Mouse (Mus musculus): ENCODE data around the gene Chchd5. TPM values are rescaled to one million over a fixed set of nuclear protein-coding genes. Genes with fewer than 3 reads are reported as not detected.

Gene Chchd5
- polyA plus RNA-seq, 1 experiment from 2014 or later = 22.5 TPM

- Histone ChIP-seq H3K4me2 (replicated peaks) (no peak overlapping the region), H3K9ac (replicated peaks) (no peak overlapping the region), H3K27ac (replicated peaks) (no peak overlapping the region), H3K9me3 (no peaks in the 10 kb centered on the region), H3K36me3 (no peaks in the 10 kb centered on the region), H3K4me1 (no peaks in the 10 kb centered on the region), H3K4me3 (no peak overlapping the region), H3K27me3 (no peaks in the 10 kb centered on the region)
- ATAC-seq (replicated peaks) = no peak
- 57% methylated on average over 10 of the region's 10 CpGs for WGBS
These were observed 37.3 kb downstream of the Chchd5 start for GRCm38 (mm10) chr2:129166466-129167463.

- no peak overlapping the region for H3K4me3 ChIP-seq
- no peaks in the 10 kb centered on the region for H3K36me3 ChIP-seq
- no peak for ATAC-seq (replicated peaks)
- no peak overlapping the region for H3K4me2 ChIP-seq (replicated peaks)
- no peak overlapping the region for H3K9ac ChIP-seq (replicated peaks)
- 0 out of 2 replicates have a peak, but pooled peaks cover 2% of the 10 kb centered on the region for H3K4me1 ChIP-seq
- WGBS = 53% methylated on average over 10 of the region's 10 CpGs
- H3K9me3 ChIP-seq = no peaks in the 10 kb centered on the region
- H3K27me3 ChIP-seq = no peaks in the 10 kb centered on the region
- H3K27ac ChIP-seq (replicated peaks) = no peak overlapping the region
These were observed 43.9 kb downstream of the Chchd5 start for GRCm38 (mm10) chr2:129173386-129173785.

- Histone ChIP-seq H3K4me2 (replicated peaks) (no peak overlapping the region), H3K4me1 (0 out of 2 replicates have a peak, but pooled peaks cover 2% of the 10 kb centered on the region), H3K27me3 (no peaks in the 10 kb centered on the region), H3K4me3 (no peak overlapping the region), H3K27ac (replicated peaks) (no peak overlapping the region), H3K9me3 (no peaks in the 10 kb centered on the region), H3K36me3 (no peaks in the 10 kb centered on the region), H3K9ac (replicated peaks) (no peak overlapping the region)
- 31% methylated on average over 7 of the region's 7 CpGs for WGBS
- peak; percentile 41; the same call in 1 of the 2 replicates for ATAC-seq (replicated peaks)
These were observed 45.0 kb downstream of the Chchd5 start for GRCm38 (mm10) chr2:129174474-129174873.

GRCm38 (mm10) chr2:129175636-129176035, 46.1 kb downstream of the Chchd5 start:
- Histone ChIP-seq H3K27ac (replicated peaks) (no peak overlapping the region), H3K9me3 (no peaks in the 10 kb centered on the region), H3K9ac (replicated peaks) (no peak overlapping the region), H3K36me3 (no peaks in the 10 kb centered on the region), H3K4me1 (0 out of 2 replicates have a peak, but pooled peaks cover 2% of the 10 kb centered on the region), H3K4me3 (no peak overlapping the region), H3K4me2 (replicated peaks) (no peak overlapping the region), H3K27me3 (no peaks in the 10 kb centered on the region)
- WGBS = 76% methylated on average over 2 of the region's 2 CpGs
- ATAC-seq (replicated peaks) = no peak

GRCm38 (mm10) chr2:129176676-129177420, 47.3 kb downstream of the Chchd5 start:
- H3K27ac ChIP-seq (replicated peaks) = no peak overlapping the region
- H3K4me1 ChIP-seq = 0 out of 2 replicates have a peak, but pooled peaks cover 2% of the 10 kb centered on the region
- no peaks in the 10 kb centered on the region for H3K36me3 ChIP-seq
- ATAC-seq (replicated peaks) = no peak
- H3K9ac ChIP-seq (replicated peaks) = no peak overlapping the region
- H3K4me3 ChIP-seq = no peak overlapping the region
- no peaks in the 10 kb centered on the region for H3K27me3 ChIP-seq
- 70% methylated on average over 12 of the region's 12 CpGs for WGBS
- no peak overlapping the region for H3K4me2 ChIP-seq (replicated peaks)
- H3K9me3 ChIP-seq = no peaks in the 10 kb centered on the region

- 0 out of 2 replicates have a peak, but pooled peaks cover 2% of the 10 kb centered on the region for H3K4me1 ChIP-seq
- WGBS = 70% methylated on average over 3 of the region's 3 CpGs
- no peaks in the 10 kb centered on the region for H3K36me3 ChIP-seq
- H3K27ac ChIP-seq (replicated peaks) = no peak overlapping the region
- no peaks in the 10 kb centered on the region for H3K9me3 ChIP-seq
- no peak for ATAC-seq (replicated peaks)
- no peak overlapping the region for H3K9ac ChIP-seq (replicated peaks)
- H3K4me3 ChIP-seq = no peak overlapping the region
- no peaks in the 10 kb centered on the region for H3K27me3 ChIP-seq
- no peak overlapping the region for H3K4me2 ChIP-seq (replicated peaks)
These were observed 48.2 kb downstream of the Chchd5 start for GRCm38 (mm10) chr2:129177661-129178060.

GRCm38 (mm10) chr2:129178182-129178908, 48.8 kb downstream of the Chchd5 start:
- 61% methylated on average over 10 of the region's 10 CpGs for WGBS
- no peak for ATAC-seq (replicated peaks)
- Histone ChIP-seq H3K4me1 (0 out of 2 replicates have a peak, but pooled peaks cover 2% of the 10 kb centered on the region), H3K36me3 (no peaks in the 10 kb centered on the region), H3K27me3 (no peaks in the 10 kb centered on the region), H3K9ac (replicated peaks) (no peak overlapping the region), H3K4me2 (replicated peaks) (no peak overlapping the region), H3K4me3 (no peak overlapping the region), H3K27ac (replicated peaks) (no peak overlapping the region), H3K9me3 (no peaks in the 10 kb centered on the region)

- Histone ChIP-seq H3K27ac (replicated peaks) (no peak overlapping the region), H3K4me2 (replicated peaks) (no peak overlapping the region), H3K9me3 (no peaks in the 10 kb centered on the region), H3K4me1 (no peaks in the 10 kb centered on the region), H3K27me3 (no peaks in the 10 kb centered on the region), H3K36me3 (no peaks in the 10 kb centered on the region), H3K4me3 (no peak overlapping the region), H3K9ac (replicated peaks) (no peak overlapping the region)
- WGBS = 87% methylated on average over 8 of the region's 8 CpGs
- ATAC-seq (replicated peaks) = no peak
These were observed 50.7 kb downstream of the Chchd5 start for GRCm38 (mm10) chr2:129179946-129180853.

GRCm38 (mm10) chr2:129181509-129181908, 52.0 kb downstream of the Chchd5 start:
- no peaks in the 10 kb centered on the region for H3K4me1 ChIP-seq
- 91% methylated on average over 5 of the region's 5 CpGs for WGBS

GRCm38 (mm10) chr2:129182412-129182811, 52.9 kb downstream of the Chchd5 start:
- no peak for ATAC-seq (replicated peaks)
- H3K27ac ChIP-seq (replicated peaks) = no peak overlapping the region
- no peak overlapping the region for H3K9ac ChIP-seq (replicated peaks)
- H3K4me3 ChIP-seq = no peak overlapping the region
- no peaks in the 10 kb centered on the region for H3K4me1 ChIP-seq
- no peaks in the 10 kb centered on the region for H3K36me3 ChIP-seq
- no peak overlapping the region for H3K4me2 ChIP-seq (replicated peaks)
- WGBS = 100% methylated on average over 1 of the region's 1 CpGs
- no peaks in the 10 kb centered on the region for H3K27me3 ChIP-seq
- H3K9me3 ChIP-seq = no peaks in the 10 kb centered on the region

More at GRCm38 (mm10) chr2:129181509-129181908, 52.0 kb downstream of the Chchd5 start:
- no peak overlapping the region for H3K27ac ChIP-seq (replicated peaks)
- H3K4me3 ChIP-seq = no peak overlapping the region
- H3K9ac ChIP-seq (replicated peaks) = no peak overlapping the region
- H3K4me2 ChIP-seq (replicated peaks) = no peak overlapping the region
- no peak for ATAC-seq (replicated peaks)
- no peaks in the 10 kb centered on the region for H3K27me3 ChIP-seq
- no peaks in the 10 kb centered on the region for H3K9me3 ChIP-seq
- no peaks in the 10 kb centered on the region for H3K36me3 ChIP-seq

- H3K27me3 ChIP-seq = no peaks in the 10 kb centered on the region
- H3K4me2 ChIP-seq (replicated peaks) = no peak overlapping the region
- H3K9ac ChIP-seq (replicated peaks) = no peak overlapping the region
- H3K36me3 ChIP-seq = no peaks in the 10 kb centered on the region
- WGBS = 83% methylated on average over 14 of the region's 14 CpGs
- no peak overlapping the region for H3K4me3 ChIP-seq
- H3K27ac ChIP-seq (replicated peaks) = no peak overlapping the region
- no peaks in the 10 kb centered on the region for H3K9me3 ChIP-seq
- no peak for ATAC-seq (replicated peaks)
- no peaks in the 10 kb centered on the region for H3K4me1 ChIP-seq
These were observed 54.1 kb downstream of the Chchd5 start for GRCm38 (mm10) chr2:129183561-129184031.
